Mouse (Mus musculus) bone marrow macrophage, adult 2 months (primary cell): ENCODE measurements around the gene Fn1.

Experiments used
- CTCF ChIP-seq: IDR thresholded peaks from 2 replicates; pipeline ENCODE4 v1.5.1; 2012; ENCODE audit warnings: low read depth, mild to moderate bottlenecking, low read length, moderate library complexity
- POLR2A ChIP-seq: IDR thresholded peaks from 2 replicates; pipeline ENCODE4 v1.6.1; 2012; ENCODE audit warnings: mild to moderate bottlenecking, low read depth, low read length, borderline replicate concordance

GRCm38 (mm10) chr1:71645466-71645865, 7.5 kb downstream of the Fn1 start:
- TF ChIP-seq CTCF: no peak
- no peak for TF ChIP-seq POLR2A
